Mouse (Mus musculus): ENCODE data around the gene Pnmal1.

GRCm38 (mm10) chr7:16931968-16932627 is 27.4 kb upstream of the Pnmal1 start:
- TF ChIP-seq CTCF (IDR thresholded peaks at IDR 0.05; ENCODE audit: extremely low read depth, insufficient read length, insufficient replicate concordance, low read depth, low read length) (peak; percentile 32; the same call in 1 of the 2 replicates), POLR2A (IDR thresholded peaks at IDR 0.05; ENCODE audit: low read depth, low read length) (no peak)

Data from small intestine, adult 2 months (tissue).